Mouse (Mus musculus) kidney, postnatal 0 days (tissue): ENCODE data around the gene Etv6. TPM values are rescaled to one million over a fixed set of nuclear protein-coding genes. Genes with fewer than 3 reads are reported as not detected.

Experiments used
- ATAC-seq: fragments of 200-750 bp; cut with Nextera tagmentation; replicated peaks from 2 replicates; pipeline ENCODE4 v1.8.0; 2017; ENCODE audit warnings: low read depth, moderate number of reproducible peaks, moderate TSS enrichment, moderate library complexity; ENCODE audit not compliant: low FRiP score
- DNase-seq: peaks from one replicate; pipeline ENCODE4 v3.0.0-alpha.2; 2016; ENCODE audit warnings: low spot score
- H3K27ac ChIP-seq: fragments of 300-500 bp; sonication (generic); 2 replicates; pipeline ENCODE4 v1.5.1; 2014; ENCODE audit warnings: mild to moderate bottlenecking
- H3K27me3 ChIP-seq: fragments of 300-500 bp; sonication (generic); 2 replicates; pipeline ENCODE4 v1.6.1; 2014; ENCODE audit warnings: low read length, mixed read lengths; ENCODE audit not compliant: insufficient read depth
- H3K36me3 ChIP-seq: fragments of 300-500 bp; sonication (generic); 2 replicates; pipeline ENCODE4 v1.6.1; 2014; ENCODE audit warnings: low read length, mixed read lengths; ENCODE audit not compliant: insufficient read depth
- H3K4me1 ChIP-seq: fragments of 300-500 bp; sonication (generic); replicated peaks from 2 replicates; pipeline ENCODE4 v1.6.1; 2014; ENCODE audit warnings: antibody characterized with exemption, low read length, mixed read lengths; ENCODE audit not compliant: insufficient read depth
- H3K4me2 ChIP-seq: fragments of 300-500 bp; sonication (generic); 2 replicates; pipeline ENCODE4 v1.6.1; 2014; ENCODE audit warnings: mild to moderate bottlenecking, low read length, moderate library complexity, mixed read lengths
- H3K4me3 ChIP-seq: fragments of 300-500 bp; sonication (generic); replicated peaks from 2 replicates; pipeline ENCODE4 v1.5.1; 2014; ENCODE audit warnings: low read depth, low read length
- H3K9ac ChIP-seq: fragments of 300-500 bp; sonication (generic); 2 replicates; pipeline ENCODE4 v1.6.1; 2014; ENCODE audit warnings: low read depth, low read length
- H3K9me3 ChIP-seq: fragments of 300-500 bp; sonication (generic); replicated peaks from 2 replicates; pipeline ENCODE4 v1.6.1; 2016; ENCODE audit warnings: low read length, inconsistent platforms, mixed read lengths
- CTCF ChIP-seq: IDR thresholded peaks from 2 replicates; pipeline ENCODE4 v1.5.1; 2016; ENCODE audit warnings: antibody characterized with exemption, low read depth, mild to moderate bottlenecking, moderate library complexity
- whole genome bisulfite sequencing: fragments of 180-500 bp; shearing (Covaris S2); extraction: QIAGEN DNeasy Blood & Tissue Kit; methylation state at CpG from one replicate; pipeline ENCODE4 v1.1.7; 2014; 5-methylcytosine and 5-hydroxymethylcytosine counted together
- polyA plus RNA-seq: library from polyadenylated mRNA; unstranded; fragments of >200 nt; fragmentation: Nextera tagmentation; extraction: Ambion mirVana; gene quantifications from 2 replicates; pipeline ENCODE4 v1.2.1, GENCODE M21; 2015

Gene Etv6
- polyA plus RNA-seq, 1 experiment from 2014 or later = 8.9 TPM

DNA sequence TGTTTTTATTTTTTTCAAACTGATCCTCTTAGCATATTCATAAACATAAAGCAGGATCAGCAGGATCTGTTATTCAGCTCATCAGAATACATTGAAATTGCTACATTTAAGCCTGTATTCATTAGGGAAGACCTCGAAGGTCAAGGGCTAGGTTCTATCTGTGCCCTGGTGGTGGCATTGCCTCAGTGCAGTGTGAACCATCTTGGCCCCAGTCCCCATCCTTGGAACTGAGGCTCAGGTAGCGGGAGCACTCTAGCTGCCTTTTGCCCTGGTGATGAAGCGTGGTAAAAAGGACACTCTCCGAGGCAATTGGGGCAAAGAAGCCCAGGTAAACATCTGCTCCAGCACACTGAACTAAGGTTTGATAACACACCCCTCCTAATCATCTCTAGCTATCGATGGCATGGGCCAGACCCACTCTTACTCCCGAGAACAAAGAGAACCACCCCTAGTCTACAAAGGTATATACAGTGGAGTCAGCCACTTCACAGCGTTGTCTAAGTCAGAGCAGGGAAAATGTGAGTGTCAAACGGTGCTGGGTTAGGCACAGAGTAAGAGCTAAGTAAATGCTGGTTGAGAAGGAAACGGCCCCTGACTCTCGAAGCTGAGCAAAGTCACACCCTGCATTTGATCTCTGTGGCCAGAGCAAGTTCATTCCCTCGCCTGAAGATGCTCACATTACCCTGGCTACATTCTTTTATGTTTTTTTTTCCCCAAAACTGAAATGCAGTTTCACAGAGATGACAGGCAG is 148.3 kb downstream of the Etv6 start:
- DNase-seq = no peak
- Histone ChIP-seq H3K4me3 (no peak overlapping the region), H3K9ac (no peak overlapping the region), H3K9me3 (no peaks in the 10 kb centered on the region), H3K4me1 (peaks cover 17% of the 10 kb centered on the region), H3K36me3 (no peaks in the 10 kb centered on the region), H3K27ac (no peak overlapping the region), H3K4me2 (no peak overlapping the region), H3K27me3 (no peaks in the 10 kb centered on the region)
- 67% methylated on average over 11 of the region's 11 CpGs for WGBS
- no peak for TF ChIP-seq CTCF
- ATAC-seq = no peak

DNA sequence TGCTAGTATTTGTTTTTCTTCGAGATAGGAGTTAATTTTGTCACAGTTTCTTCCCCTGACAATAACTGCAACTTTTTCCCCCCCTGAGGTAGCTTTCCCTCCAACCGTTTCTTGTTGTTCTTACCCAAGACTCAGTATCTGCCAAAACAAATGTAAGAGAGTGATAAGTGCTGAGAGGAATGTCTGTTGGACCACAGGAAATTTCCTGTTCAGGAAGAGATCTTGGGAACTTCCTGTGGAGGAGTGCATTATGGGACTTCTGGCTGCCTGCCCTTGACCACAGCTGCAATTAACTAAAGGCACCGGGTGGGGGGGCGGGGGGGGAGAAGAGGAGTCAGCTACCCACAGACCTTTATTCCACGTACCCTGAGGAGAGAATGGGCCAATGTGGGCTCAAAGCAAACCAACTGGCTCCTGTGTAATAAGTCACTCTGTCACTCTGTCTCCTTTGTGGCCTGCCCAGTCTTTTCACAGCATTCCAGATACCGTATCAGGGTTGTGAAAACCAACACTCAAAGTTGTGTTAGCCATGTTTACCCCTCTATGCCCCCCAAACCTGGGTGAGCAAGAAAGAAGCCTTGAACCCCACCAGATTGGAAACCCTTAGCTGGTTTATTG is 150.9 kb downstream of the Etv6 start:
- no peak overlapping the region for H3K9ac ChIP-seq
- H3K36me3 ChIP-seq = no peaks in the 10 kb centered on the region
- DNase-seq (peak; percentile 84), ATAC-seq (no peak)
- no peak for TF ChIP-seq CTCF
- no peak overlapping the region for H3K4me2 ChIP-seq
- H3K4me3 ChIP-seq = no peak overlapping the region
- no peaks in the 10 kb centered on the region for H3K9me3 ChIP-seq
- no peaks in the 10 kb centered on the region for H3K27me3 ChIP-seq
- peak overlapping the region; percentile 56 for H3K27ac ChIP-seq
- 44% methylated on average over 6 of the region's 6 CpGs for WGBS
- peaks cover 27% of the 10 kb centered on the region for H3K4me1 ChIP-seq

DNA sequence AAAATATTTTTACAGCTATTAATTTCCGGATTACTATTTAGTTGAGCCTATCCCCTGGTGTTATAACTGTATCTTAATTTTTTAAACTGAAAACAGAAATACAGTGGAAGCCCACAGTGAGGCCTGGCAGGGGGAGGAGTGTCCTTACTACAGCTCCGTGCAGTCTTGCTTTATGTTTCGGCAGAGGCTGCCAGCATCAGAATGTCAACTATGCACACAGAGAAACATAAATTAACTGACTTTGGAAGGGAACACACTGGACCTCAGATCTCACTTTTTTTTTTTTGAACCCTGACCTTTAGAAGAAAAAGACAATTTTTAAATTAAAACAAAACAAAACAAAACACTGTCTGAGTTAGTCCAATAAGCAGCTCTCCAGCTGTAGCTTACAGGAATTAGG is 153.2 kb downstream of the Etv6 start:
- 0 out of 2 replicates have a peak overlapping the region, but pooled peaks have one; percentile 76 for H3K27ac ChIP-seq
- no peak for TF ChIP-seq CTCF
- ATAC-seq (no peak), DNase-seq (peak; percentile 80)
- WGBS = 34% methylated on average over 3 of the region's 3 CpGs
- no peak overlapping the region for H3K9ac ChIP-seq
- H3K4me3 ChIP-seq = no peak overlapping the region
- no peak overlapping the region for H3K4me2 ChIP-seq
- no peaks in the 10 kb centered on the region for H3K36me3 ChIP-seq
- H3K9me3 ChIP-seq = no peaks in the 10 kb centered on the region
- no peaks in the 10 kb centered on the region for H3K27me3 ChIP-seq
- H3K4me1 ChIP-seq = peaks cover 18% of the 10 kb centered on the region

DNA sequence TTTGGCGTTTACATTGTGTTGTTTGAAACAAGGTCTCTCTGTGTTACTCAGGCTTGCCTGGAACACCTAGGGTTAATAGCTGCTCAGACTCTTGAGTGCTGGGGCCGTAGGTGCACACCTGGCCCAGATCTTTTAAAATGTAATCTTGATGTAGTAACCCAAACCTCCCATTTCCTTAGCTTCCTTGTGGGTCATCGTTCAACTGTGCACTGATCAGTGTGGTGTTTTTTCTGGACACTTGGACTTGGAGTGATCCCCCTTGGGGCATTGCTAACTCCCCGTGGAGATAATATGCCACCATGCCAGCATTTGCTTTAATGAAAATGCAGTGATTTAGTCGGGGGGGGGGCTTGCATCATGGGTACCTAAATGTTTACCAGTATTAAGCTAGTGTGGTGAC is 153.7 kb downstream of the Etv6 start:
- Histone ChIP-seq H3K27ac (peak overlapping the region; percentile 76), H3K36me3 (no peaks in the 10 kb centered on the region), H3K4me3 (no peak overlapping the region), H3K9ac (no peak overlapping the region), H3K27me3 (no peaks in the 10 kb centered on the region), H3K4me2 (no peak overlapping the region), H3K9me3 (no peaks in the 10 kb centered on the region), H3K4me1 (peaks cover 18% of the 10 kb centered on the region)
- ATAC-seq = peak; percentile 16; the same call in 1 of the 2 replicates
- 17% methylated on average over 5 of the region's 5 CpGs for WGBS
- DNase-seq = no peak
- no peak for TF ChIP-seq CTCF

DNA sequence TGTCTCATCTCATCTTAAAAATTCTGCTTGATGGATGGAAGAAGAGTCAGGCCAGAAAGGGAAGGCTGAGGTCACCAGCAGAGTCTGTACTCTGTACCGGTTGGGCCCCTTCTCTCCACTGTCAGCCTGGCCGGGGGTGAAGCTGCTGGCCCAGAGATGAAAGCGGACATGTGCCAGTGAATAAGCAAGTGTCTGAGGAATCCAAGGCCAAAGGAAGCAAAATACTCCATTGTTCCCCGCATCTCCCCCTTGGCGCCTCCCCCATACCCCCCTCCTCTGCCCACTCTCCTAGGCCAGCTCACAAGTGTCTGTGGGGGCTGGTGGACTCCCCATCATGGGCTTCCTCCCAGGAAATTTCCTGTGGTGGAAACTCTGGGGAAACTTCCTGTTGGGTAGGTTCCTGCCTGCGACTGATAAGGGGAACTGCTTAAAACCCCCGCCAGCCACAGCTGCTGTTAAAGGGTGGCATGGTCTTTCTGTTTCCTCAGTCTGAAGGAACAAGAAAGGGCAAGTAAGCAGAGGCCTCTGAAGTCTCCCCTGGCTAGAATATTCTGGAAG is 154.2 kb downstream of the Etv6 start:
- ATAC-seq (peak; percentile 62; the same call in 1 of the 2 replicates), DNase-seq (peak; percentile 57)
- Histone ChIP-seq H3K9me3 (no peaks in the 10 kb centered on the region), H3K36me3 (no peaks in the 10 kb centered on the region), H3K27me3 (no peaks in the 10 kb centered on the region), H3K9ac (no peak overlapping the region), H3K4me1 (peaks cover 18% of the 10 kb centered on the region), H3K4me3 (no peak overlapping the region), H3K27ac (peak overlapping the region; percentile 76), H3K4me2 (no peak overlapping the region)
- no peak for TF ChIP-seq CTCF
- WGBS = 41% methylated on average over 7 of the region's 7 CpGs

DNA sequence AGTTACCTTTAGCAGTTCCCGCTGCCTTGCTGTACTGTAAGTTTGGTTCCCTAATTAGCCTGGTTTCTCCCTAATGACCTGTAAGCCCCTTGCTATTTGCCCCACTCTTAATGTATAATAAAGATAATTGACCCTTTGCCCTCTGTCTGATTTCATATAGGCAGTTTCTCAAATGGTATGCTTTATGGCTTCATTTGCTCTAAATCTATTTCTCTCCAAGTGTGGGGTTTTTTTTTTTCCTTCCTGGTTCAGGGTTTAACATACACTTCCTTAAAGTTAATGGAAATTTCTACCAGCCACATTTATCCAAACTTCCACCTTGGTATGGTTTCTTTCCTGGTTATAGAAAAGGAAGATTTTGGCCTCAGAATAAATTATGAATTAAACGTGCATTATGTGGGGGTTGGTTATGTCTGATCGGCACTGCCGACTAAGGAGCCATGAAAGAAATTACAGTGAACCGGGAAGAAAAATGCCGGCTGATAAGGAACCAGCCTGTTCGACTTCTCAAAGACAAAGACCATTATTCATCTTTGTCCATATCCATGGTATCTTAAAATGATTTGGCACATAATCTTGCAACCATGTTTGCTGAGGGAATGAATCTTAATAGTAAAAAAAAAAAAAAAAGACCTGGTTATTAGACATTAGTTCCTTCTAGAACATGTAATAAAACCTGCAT is 155.2 kb downstream of the Etv6 start:
- H3K27ac ChIP-seq = no peak overlapping the region
- TF ChIP-seq CTCF = no peak
- H3K4me1 ChIP-seq = peaks cover 18% of the 10 kb centered on the region
- H3K9ac ChIP-seq = no peak overlapping the region
- H3K4me2 ChIP-seq = no peak overlapping the region
- WGBS = 69% methylated on average over 7 of the region's 7 CpGs
- ATAC-seq = no peak
- DNase-seq = no peak
- no peaks in the 10 kb centered on the region for H3K27me3 ChIP-seq
- no peak overlapping the region for H3K4me3 ChIP-seq
- H3K9me3 ChIP-seq = no peaks in the 10 kb centered on the region
- no peaks in the 10 kb centered on the region for H3K36me3 ChIP-seq
